Mouse (Mus musculus) neural tube, embryonic 11.5 days (tissue): ENCODE measurements around the gene Cyth3. TPM values are rescaled to one million over a fixed set of nuclear protein-coding genes. Genes with fewer than 3 reads are reported as not detected.

Experiments used
- ATAC-seq: fragments of 200-750 bp; cut with Nextera tagmentation; 2 replicates; pipeline ENCODE4 v1.8.0; 2017; ENCODE audit warnings: moderate number of reproducible peaks, mild to moderate bottlenecking, moderate TSS enrichment, moderate library complexity; ENCODE audit not compliant: insufficient read depth, low FRiP score, low TSS enrichment
- DNase-seq: peaks from one replicate; pipeline ENCODE4 v3.0.0-alpha.2; 2015; ENCODE audit warnings: low spot score
- H3K27ac ChIP-seq: fragments of 300-500 bp; sonication (generic); 2 replicates; pipeline ENCODE4 v1.5.1; 2014; ENCODE audit warnings: low read depth, mild to moderate bottlenecking, low read length
- H3K27me3 ChIP-seq: fragments of 300-500 bp; sonication (generic); 2 replicates; pipeline ENCODE4 v1.6.1; 2014; ENCODE audit warnings: mild to moderate bottlenecking, low read length, mixed read lengths; ENCODE audit not compliant: control insufficient read depth, insufficient read depth
- H3K36me3 ChIP-seq: fragments of 300-500 bp; sonication (generic); 2 replicates; pipeline ENCODE4 v1.6.1; 2014; ENCODE audit warnings: mild to moderate bottlenecking, low read length, moderate library complexity, mixed read lengths; ENCODE audit not compliant: control insufficient read depth, insufficient read depth
- H3K4me1 ChIP-seq: fragments of 300-500 bp; sonication (generic); 2 replicates; pipeline ENCODE4 v1.6.1; 2014; ENCODE audit warnings: low read length, mixed read lengths; ENCODE audit not compliant: control insufficient read depth, insufficient read depth
- H3K4me2 ChIP-seq: fragments of 300-500 bp; sonication (generic); 2 replicates; pipeline ENCODE4 v1.6.1; 2014; ENCODE audit warnings: low read depth, mild to moderate bottlenecking, moderate library complexity
- H3K4me3 ChIP-seq: fragments of 300-500 bp; sonication (generic); 2 replicates; pipeline ENCODE4 v1.5.1; 2014; ENCODE audit warnings: low read depth, low read length
- H3K9ac ChIP-seq: fragments of 300-500 bp; sonication (generic); 2 replicates; pipeline ENCODE4 v1.6.1; 2014; ENCODE audit warnings: mild to moderate bottlenecking, low read length
- H3K9me3 ChIP-seq: fragments of 300-500 bp; sonication (generic); 2 replicates; pipeline ENCODE4 v1.6.1; 2016; ENCODE audit warnings: low read length; ENCODE audit not compliant: control insufficient read depth
- WGBS: fragments of 180-500 bp; shearing (Covaris S2); extraction: QIAGEN DNeasy Blood & Tissue Kit; methylation state at CpG from one replicate; pipeline ENCODE4 v1.1.7; 2014; 5-methylcytosine and 5-hydroxymethylcytosine counted together
- polyA plus RNA-seq: library from polyadenylated mRNA; unstranded; fragments of >200 nt; fragmentation: Nextera tagmentation; extraction: Ambion mirVana; gene quantifications from 2 replicates; pipeline ENCODE4 v1.2.1, GENCODE M21; 2014

Gene Cyth3
- polyA plus RNA-seq: 40.0 and 42.2 TPM in 2 replicates

- H3K4me3 ChIP-seq: peak within 1 kb of the TSS; percentile 55
- peak within 1 kb of the TSS; percentile 80 for H3K4me2 ChIP-seq
- 8% methylated on average over 46 of the region's 46 CpGs for WGBS
- peak; percentile 84 for ATAC-seq
- H3K9me3 ChIP-seq: no peaks in the 10 kb centered on the region
- no peaks in the 10 kb centered on the region for H3K36me3 ChIP-seq
- peak within 1 kb of the TSS; percentile 24; the same call in 1 of the 2 replicates for H3K27ac ChIP-seq
- peak within 1 kb of the TSS; percentile 68 for H3K9ac ChIP-seq
- peaks cover 14% of the 10 kb centered on the region for H3K4me1 ChIP-seq
- no peaks in the 10 kb centered on the region for H3K27me3 ChIP-seq
- peak; percentile 96 for DNase-seq
Measured at GRCm38 (mm10) chr5:143621893-143622622, at the start of gene Cyth3. Gene Cyth3, plus strand, starts transcription at chr5:143622447.

DNA sequence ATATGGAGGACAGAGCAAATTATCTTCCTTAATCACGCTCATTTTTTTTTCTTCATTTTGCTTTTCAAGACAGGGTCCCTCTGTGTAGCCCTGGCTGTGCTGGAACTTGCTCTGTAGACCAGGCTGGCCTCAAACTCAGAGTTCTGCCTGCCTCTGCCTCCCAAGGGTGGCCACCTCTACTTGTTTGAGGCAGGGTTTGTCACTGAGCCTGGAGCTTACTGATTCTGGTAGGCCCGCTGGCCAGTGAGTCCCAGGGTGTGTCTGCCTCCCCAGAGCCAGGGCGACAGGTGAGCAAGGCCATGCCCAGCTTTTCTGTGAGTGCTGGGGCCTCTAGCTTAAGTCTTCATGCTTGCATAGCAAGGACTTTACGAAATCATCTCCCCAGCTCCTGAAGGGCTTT, 49.2 kb upstream of the Cyth3 start:
- H3K4me2 ChIP-seq: no peak overlapping the region
- H3K9me3 ChIP-seq: no peaks in the 10 kb centered on the region
- H3K9ac ChIP-seq: no peak overlapping the region
- no peak overlapping the region for H3K4me3 ChIP-seq
- no peak for DNase-seq
- no peaks in the 10 kb centered on the region for H3K27me3 ChIP-seq
- H3K4me1 ChIP-seq: no peaks in the 10 kb centered on the region
- no peaks in the 10 kb centered on the region for H3K36me3 ChIP-seq
- H3K27ac ChIP-seq: no peak overlapping the region
- WGBS: 87% methylated on average over 4 of the region's 4 CpGs
- no peak for ATAC-seq

DNA sequence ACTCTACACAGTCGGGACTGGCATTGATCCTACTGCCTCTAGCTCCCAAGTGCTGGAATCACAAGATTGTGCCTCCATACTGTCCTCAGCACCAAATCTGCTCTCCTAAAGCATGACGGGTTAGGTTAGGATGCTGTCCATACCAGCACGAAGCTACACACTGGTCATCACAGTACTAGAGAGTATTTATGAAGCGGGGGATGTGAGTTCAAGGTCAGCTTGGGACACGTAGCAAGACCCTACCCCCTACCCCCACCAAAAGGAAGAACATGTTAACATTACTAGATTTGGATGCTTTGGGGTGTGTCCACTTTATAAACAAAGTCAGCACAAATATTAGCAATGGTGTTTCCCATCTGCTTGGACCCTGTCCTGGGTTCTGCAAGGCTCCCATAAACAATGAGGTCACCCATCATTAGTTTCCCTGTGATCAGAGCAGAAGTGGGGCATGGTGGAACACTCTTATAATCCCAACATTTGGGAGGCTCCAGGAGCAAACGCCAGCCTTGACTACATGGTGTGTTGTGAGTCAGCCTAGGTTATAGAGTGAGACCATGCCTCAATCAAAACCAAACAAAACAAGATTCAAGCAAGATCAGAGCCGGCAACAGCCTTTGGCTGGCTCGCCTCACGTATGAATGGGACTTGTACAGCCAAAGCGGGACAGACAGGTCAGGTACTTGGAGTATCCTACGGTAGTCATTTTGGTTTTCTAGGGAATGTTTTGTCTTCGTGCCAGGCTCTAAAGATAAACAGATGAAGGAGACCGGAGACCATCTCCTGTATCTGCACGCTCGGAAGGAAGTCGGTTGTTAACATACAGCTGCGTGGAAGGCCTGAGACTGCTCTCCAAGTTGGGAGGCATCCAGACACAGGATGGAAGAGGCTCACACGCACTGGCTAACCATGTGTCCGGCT, 47.7 kb upstream of the Cyth3 start:
- 89% methylated on average over 19 of the region's 19 CpGs for WGBS

GRCm38 (mm10) chr5:143579537-143580203, 42.6 kb upstream of the Cyth3 start:
- ATAC-seq (no peak), DNase-seq (no peak)
- Histone ChIP-seq H3K27me3 (no peaks in the 10 kb centered on the region), H3K9me3 (no peaks in the 10 kb centered on the region), H3K9ac (no peak overlapping the region), H3K36me3 (no peaks in the 10 kb centered on the region), H3K4me3 (no peak overlapping the region), H3K27ac (no peak overlapping the region), H3K4me2 (no peak overlapping the region), H3K4me1 (no peaks in the 10 kb centered on the region)
- 85% methylated on average over 10 of the region's 10 CpGs for WGBS

More for the DNA sequence above, 47.7 kb upstream of the Cyth3 start:
- H3K27me3 ChIP-seq: no peaks in the 10 kb centered on the region
- no peak overlapping the region for H3K4me2 ChIP-seq
- no peak overlapping the region for H3K9ac ChIP-seq
- no peak for ATAC-seq
- H3K4me1 ChIP-seq: no peaks in the 10 kb centered on the region
- no peak overlapping the region for H3K4me3 ChIP-seq
- no peak overlapping the region for H3K27ac ChIP-seq
- H3K9me3 ChIP-seq: no peaks in the 10 kb centered on the region
- no peaks in the 10 kb centered on the region for H3K36me3 ChIP-seq
- DNase-seq: no peak

DNA sequence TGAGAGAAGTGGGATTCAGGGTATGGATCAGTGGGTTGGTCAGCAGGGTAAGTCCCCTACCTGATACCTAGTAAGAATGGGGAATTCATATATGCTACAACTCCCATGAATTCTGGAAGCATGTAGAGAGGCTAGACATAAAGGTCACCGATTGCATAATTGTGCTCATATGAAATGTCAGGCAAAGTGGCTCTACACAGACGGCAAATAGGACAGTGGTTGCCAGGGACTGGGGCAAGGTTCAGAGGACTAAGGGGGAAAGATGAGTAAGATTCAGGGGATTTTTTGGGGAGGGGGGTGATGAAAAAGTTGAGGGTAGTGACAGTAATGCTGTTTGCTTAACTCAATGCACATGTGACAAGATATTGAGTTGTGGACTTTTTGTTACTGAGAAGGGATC, 41.3 kb upstream of the Cyth3 start:
- Histone ChIP-seq H3K27me3 (no peaks in the 10 kb centered on the region), H3K9ac (no peak overlapping the region), H3K9me3 (no peaks in the 10 kb centered on the region), H3K4me1 (no peaks in the 10 kb centered on the region), H3K4me2 (no peak overlapping the region), H3K36me3 (no peaks in the 10 kb centered on the region), H3K27ac (no peak overlapping the region), H3K4me3 (no peak overlapping the region)
- WGBS: 96% methylated on average over 2 of the region's 2 CpGs
- no peak for DNase-seq
- ATAC-seq: no peak

DNA sequence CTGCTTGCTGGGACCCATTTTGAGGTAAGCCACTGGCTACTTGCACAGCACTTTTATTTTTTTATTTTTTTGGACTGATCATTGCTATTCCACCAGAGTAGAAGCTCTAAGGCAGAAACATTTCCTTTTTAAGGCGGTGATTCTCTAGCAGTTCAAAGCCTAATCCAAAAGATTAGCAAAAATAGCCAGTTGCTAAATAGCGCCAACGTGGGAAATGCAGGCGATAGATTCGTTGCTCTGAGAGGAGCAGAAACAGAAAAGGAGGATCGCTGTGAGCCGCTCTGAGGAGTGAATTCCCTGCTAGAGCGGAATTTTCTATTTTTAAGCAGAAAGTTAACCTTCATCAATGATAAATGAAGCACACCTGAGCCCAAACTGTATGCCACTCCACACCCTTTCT, 40.4 kb upstream of the Cyth3 start:
- 89% methylated on average over 8 of the region's 8 CpGs for WGBS
- Histone ChIP-seq H3K27ac (no peak overlapping the region), H3K36me3 (no peaks in the 10 kb centered on the region), H3K9me3 (no peaks in the 10 kb centered on the region), H3K4me3 (no peak overlapping the region), H3K4me1 (no peaks in the 10 kb centered on the region), H3K9ac (no peak overlapping the region), H3K4me2 (no peak overlapping the region), H3K27me3 (no peaks in the 10 kb centered on the region)
- ATAC-seq (no peak), DNase-seq (no peak)

DNA sequence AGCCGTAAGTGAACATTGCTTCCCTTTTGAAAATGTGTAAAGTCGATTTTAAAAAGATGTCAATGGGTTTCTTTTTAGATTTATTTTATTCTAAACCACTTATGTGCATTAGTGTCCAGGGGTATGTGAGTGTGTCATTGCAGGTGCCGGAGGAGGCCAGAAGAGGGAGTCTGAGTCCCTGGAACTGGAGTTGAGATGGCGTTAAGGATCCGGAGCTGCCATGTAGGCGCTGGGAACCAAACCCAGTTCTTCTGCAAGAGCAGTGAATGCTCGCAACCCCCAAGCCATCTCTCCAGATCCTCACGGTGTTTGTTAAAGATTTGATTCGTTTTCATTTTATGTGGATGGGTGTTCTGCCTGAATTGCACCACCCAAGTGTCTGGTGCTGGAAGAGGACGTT, 39.2 kb upstream of the Cyth3 start:
- WGBS: 91% methylated on average over 10 of the region's 10 CpGs
- no peak overlapping the region for H3K9ac ChIP-seq
- ATAC-seq: no peak

GRCm38 (mm10) chr5:143584982-143585381, 37.3 kb upstream of the Cyth3 start:
- no peaks in the 10 kb centered on the region for H3K27me3 ChIP-seq
- ATAC-seq: no peak
- H3K9me3 ChIP-seq: no peaks in the 10 kb centered on the region
- no peaks in the 10 kb centered on the region for H3K4me1 ChIP-seq
- no peak overlapping the region for H3K4me3 ChIP-seq
- H3K4me2 ChIP-seq: no peak overlapping the region
- DNase-seq: no peak
- H3K9ac ChIP-seq: no peak overlapping the region
- 88% methylated on average over 5 of the region's 5 CpGs for WGBS
- H3K27ac ChIP-seq: no peak overlapping the region
- H3K36me3 ChIP-seq: no peaks in the 10 kb centered on the region

More for the DNA sequence above, 39.2 kb upstream of the Cyth3 start:
- no peaks in the 10 kb centered on the region for H3K27me3 ChIP-seq
- no peak overlapping the region for H3K27ac ChIP-seq
- H3K4me1 ChIP-seq: no peaks in the 10 kb centered on the region
- H3K4me3 ChIP-seq: no peak overlapping the region
- H3K9me3 ChIP-seq: no peaks in the 10 kb centered on the region
- no peak for DNase-seq
- H3K36me3 ChIP-seq: no peaks in the 10 kb centered on the region
- no peak overlapping the region for H3K4me2 ChIP-seq
